Mouse (Mus musculus): ENCODE results near the gene Adgrb3.
"Not testable (repeated sequence)": the region's sequence is repeated elsewhere in the genome, so short reads cannot be mapped to it uniquely, and the experiment has no call there.

Gene Adgrb3

DNA sequence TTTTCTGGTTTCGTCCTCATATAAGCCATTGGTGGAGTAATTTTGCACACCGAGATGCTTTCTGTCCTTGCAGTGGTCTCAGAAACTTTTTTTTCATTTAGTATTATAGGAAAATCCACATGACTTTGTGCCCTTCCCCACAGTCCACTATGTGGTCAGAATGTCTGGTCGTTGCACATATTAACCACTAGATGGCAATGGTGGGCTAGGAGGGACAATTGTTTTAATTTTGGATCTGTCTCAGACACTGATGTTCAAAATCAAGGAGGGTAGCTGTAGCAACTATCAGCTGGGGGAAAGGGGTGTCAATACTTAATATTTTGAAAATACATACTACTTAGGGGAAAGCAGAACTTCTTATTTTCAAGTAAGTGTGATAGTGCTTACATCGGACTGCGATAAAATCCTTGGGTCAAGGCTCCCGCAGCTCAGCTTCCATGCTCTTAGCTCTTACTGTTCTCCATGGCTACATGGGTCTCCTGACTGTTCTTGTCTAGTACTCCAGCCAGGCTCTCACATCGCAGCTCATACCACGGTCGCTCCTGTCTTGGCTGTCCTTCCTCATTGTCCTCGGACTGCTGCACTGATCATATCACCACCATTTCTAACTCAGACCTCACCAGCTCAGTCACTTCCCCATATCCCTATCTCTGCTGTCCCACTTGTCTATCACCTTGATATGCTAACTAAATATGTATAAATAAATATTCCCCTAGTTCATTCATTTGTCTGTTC is 319.0 kb downstream of the Adgrb3 start:
- peak; percentile 15 for DNase-seq (ENCODE audit: low read depth)

DNA sequence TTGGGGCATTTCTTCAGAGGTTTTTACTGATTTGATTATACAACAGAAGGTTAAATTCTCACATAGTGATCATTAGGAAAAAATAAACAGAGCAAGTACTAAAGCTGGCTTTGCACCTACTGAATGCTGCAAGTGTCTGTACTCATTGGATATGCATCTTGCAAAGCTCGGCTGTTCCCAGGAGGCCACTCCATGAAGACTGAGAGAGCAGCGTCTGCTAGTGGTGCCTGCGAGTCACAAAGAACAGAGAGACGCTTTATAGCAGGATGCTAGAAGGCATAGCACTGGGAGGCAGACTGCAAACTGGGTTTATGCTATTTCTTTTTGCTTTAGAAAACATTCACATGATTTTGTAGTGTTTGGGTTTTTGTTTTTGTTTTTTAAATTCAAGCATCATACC is 325.2 kb downstream of the Adgrb3 start:
- DNase-seq (ENCODE audit: low read depth) = no peak

DNA sequence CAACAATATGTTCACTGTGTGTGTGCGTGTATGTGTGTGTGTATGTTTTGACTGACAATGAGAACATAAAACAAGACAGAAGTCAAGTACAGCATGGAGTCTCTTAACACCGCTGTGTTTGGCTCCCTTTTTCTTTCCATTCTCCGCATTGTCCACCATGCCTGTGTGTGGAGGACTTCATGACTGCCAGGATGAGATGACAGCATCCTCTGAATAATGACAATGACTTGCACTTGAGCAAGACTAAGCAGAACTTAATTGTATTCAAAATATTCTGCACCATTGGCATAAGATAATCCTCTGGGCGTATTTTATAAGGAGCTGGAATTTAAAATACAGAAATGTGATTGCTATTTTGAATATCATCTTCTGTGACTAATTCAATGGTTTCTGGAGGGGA is 326.0 kb downstream of the Adgrb3 start:
- no peak for DNase-seq (ENCODE audit: low read depth)

DNA sequence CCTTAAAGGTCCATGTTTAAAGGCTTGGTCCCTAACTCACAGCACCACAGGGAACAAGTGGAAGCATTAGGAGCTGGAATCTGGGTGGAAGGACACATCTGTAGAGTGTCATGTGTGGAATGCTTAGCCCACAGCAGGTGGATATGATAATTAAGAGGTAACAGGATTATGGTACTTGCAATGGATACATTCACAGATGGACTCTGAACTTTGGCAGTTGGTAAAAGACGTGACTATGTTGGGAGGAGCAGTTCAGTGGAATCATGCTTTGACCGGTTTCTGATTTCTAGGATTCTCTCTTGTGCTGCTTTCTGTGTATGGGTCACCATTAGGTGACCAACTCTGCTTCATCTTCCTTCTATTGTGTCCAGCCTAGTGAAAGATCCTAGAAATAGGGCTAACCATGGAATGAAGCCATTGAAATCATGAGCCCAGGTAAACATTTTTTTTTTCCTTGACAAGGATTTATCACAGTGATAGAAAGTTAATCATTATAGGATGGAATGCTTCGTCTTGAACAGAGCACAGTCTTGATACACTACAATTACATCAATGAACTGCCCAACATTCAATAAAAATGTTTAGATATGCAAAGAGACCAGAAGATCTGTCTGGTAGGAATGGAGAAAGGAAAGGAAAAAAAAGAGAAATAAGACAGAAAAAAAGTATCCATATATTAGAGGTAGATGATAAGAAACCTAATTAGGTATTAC is 334.1 kb downstream of the Adgrb3 start:
- no peak for DNase-seq (ENCODE audit: low read depth)

GRCm38 (mm10) chr1:25491503-25491902 is 338.0 kb downstream of the Adgrb3 start:
- DNase-seq (ENCODE audit: low read depth) = no peak

GRCm38 (mm10) chr1:25490174-25490573 is 339.3 kb downstream of the Adgrb3 start:
- DNase-seq (ENCODE audit: low read depth) = no peak

DNA sequence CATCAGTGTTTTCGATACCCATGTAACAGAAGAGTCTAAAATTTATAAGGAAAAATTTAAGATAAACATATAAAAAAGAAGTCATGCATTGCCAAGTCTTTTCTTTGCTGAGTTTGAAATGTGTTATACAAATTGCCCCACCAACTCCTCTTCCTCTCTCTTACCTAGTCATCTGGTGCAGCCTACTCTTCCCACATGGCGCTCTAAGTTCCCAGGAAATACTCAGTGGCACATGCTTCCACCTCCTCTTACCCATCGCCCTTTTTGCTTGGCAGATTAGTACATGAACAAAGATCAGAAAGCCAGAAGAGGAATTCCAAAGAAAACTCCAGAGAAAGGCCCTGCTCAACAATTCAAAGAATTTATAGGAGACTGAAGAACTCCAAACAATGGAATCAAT is 353.8 kb downstream of the Adgrb3 start:
- DNase-seq (ENCODE audit: low read depth) = no peak

DNA sequence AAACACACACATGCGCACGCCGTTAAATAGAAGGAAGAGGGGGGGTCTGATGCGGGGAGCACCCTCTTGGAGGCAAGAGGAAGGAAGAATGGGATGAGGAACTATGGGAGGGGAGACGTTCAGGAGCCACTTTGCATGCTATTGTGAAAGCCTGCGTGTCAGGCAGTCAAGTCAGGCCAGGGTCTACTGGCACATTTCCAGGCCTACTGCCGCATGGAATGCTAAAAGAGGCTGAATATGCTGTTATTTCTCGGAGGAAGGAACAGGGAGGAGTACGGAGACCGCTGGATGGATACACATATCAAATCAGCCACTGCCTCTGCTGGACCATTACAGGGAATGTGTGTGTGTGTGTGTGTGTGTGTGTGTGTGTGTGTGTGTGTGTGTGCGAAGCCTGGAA is 355.0 kb downstream of the Adgrb3 start:
- no peak for DNase-seq (ENCODE audit: low read depth)

DNA sequence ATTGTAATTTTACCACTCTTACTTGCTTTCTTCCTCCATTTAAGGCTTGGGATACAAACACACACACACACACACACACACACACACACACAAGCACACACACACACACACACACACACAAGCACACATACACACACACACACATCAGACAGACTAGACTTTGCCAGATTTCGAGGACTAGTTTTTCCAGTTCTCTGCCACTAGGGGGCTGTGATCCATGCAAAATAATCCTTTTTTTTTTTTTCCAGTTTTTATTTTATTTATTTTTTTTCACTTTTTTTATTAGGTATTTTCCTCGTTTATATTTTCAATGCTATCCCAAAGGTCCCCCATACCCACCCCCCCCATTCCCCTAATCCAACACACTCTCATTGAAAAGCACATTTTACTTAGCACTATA is 357.9 kb downstream of the Adgrb3 start:
- DNase-seq (ENCODE audit: low read depth) = not testable (repeated sequence)

GRCm38 (mm10) chr1:25462612-25463011 is 366.9 kb downstream of the Adgrb3 start:
- DNase-seq (ENCODE audit: low read depth) = no peak

DNA sequence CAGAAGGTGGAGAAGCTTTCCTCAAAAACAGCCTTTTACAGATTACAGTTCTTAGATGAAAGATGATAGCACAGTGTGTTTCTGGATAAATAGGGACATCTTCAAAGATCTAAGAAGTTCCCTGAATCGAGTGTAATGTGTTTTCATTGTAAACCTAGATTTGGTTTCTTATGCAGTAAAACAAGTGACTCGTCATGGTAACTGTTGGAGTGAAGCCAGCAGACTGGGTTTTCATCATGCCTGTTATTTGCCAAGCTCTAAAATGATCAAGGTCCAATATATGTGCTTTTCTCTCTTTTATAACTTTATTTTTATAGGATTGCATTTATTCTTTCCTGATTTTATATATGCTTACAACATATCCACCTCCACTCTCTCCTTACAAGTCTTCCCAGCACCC is 394.0 kb downstream of the Adgrb3 start:
- no peak for DNase-seq (ENCODE audit: low read depth)

GRCm38 (mm10) chr1:25430219-25430862 is 399.2 kb downstream of the Adgrb3 start:
- DNase-seq (ENCODE audit: low read depth) = no peak

- no peak for DNase-seq (ENCODE audit: low read depth)
Observed at GRCm38 (mm10) chr1:25420701-25421100, 408.8 kb downstream of the Adgrb3 start.

GRCm38 (mm10) chr1:25419378-25419777 is 410.1 kb downstream of the Adgrb3 start:
- DNase-seq (ENCODE audit: low read depth) = no peak

GRCm38 (mm10) chr1:25415084-25415483 is 414.4 kb downstream of the Adgrb3 start:
- DNase-seq (ENCODE audit: low read depth) = no peak

- DNase-seq (ENCODE audit: low read depth) = no peak
Observed at GRCm38 (mm10) chr1:25364186-25364585, 465.3 kb downstream of the Adgrb3 start.

DNA sequence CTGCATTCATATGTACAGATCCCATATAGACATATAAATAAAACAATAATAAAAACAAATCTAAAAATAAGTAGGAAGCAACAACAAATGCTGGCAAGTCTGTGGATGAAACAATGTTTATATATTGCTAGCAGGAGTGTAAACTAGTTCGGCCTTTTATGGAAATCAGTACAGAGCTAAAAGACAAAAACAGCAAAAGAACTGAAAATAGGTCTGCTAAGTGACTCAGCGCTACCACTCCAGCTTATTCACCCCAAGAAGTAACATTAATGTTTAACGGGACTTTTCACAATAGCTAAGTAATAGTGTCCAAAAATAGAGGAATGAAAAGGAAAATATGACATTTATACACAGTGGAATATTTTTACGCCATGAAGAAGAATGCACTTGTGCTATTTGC is 471.0 kb downstream of the Adgrb3 start:
- no peak for DNase-seq (ENCODE audit: low read depth)

- no peak for DNase-seq (ENCODE audit: low read depth)
Observed at GRCm38 (mm10) chr1:25355486-25355885, 474.0 kb downstream of the Adgrb3 start.

- no peak for DNase-seq (ENCODE audit: low read depth)
Observed at GRCm38 (mm10) chr1:25344876-25345275, 484.6 kb downstream of the Adgrb3 start.

DNA sequence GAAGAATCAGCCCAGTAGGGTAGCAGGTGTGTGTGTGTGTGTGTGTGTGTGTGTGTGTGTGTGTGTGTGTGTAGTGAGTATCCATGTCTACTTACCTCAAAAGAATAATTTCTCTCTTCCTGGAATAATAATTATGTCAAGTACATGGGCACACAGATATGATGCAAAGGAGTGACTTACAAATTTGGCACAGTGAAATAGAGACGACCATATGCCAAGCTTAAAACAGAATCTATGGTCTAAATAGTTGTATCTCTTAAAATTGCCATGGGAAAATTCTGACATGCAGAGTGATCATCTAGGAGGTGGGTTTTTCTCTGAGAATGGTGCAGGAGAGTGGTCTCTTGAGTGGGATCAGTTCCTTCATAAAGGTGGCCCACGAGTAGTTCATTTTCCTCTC is 504.1 kb downstream of the Adgrb3 start:
- DNase-seq (ENCODE audit: low read depth) = no peak

- DNase-seq (ENCODE audit: low read depth) = no peak
Observed at GRCm38 (mm10) chr1:25317142-25317541, 512.4 kb downstream of the Adgrb3 start.

- DNase-seq (ENCODE audit: low read depth) = no peak
Observed at GRCm38 (mm10) chr1:25312344-25312743, 517.2 kb downstream of the Adgrb3 start.

- DNase-seq (ENCODE audit: low read depth) = no peak
Observed at GRCm38 (mm10) chr1:25310066-25310465, 519.4 kb downstream of the Adgrb3 start.
